In genomic region chr17:73324732-73325131, GRCm38 (mm10) we compare ENCODE assay signal across 14 mouse cellular contexts.
DNase-seq lines count a peak whose midpoint lies in the region; ATAC-seq and TF ChIP-seq lines count a peak whose summit lies in the region.
"Had no signal": no experiment of that assay in that cellular context is flagged by ENCODE, and none has a peak within 500 bp of the region (broad histone marks: within the 10 kb centered on the region; RNA-seq: fewer than 3 reads in every experiment).

No protein-coding gene starts in this region.

- no peak overlapping the region for H3K4me3 ChIP-seq in midbrain, embryonic 15.5 days
- H3K4me3 ChIP-seq in midbrain, embryonic 10.5 days = no peak overlapping the region
- no peak overlapping the region for H3K4me3 ChIP-seq in neural tube, embryonic 14.5 days (ENCODE audit: low read depth, low read length)
- H3K4me3 ChIP-seq in lung, adult 2 months (replicated peaks; ENCODE audit: extremely low read depth, low read depth, low read length) = no peak overlapping the region
- H3K4me3 ChIP-seq: erythroblast, embryonic 14.5 days; lung, embryonic 15.5 days had no signal

- no peak overlapping the region for H3K27ac ChIP-seq in midbrain, embryonic 15.5 days
- no peak overlapping the region for H3K27ac ChIP-seq in midbrain, embryonic 10.5 days (replicated peaks)
- H3K27ac ChIP-seq in neural tube, embryonic 14.5 days (ENCODE audit: low read depth, low read length) = peak overlapping the region; percentile 19; the same call in 1 of the 2 replicates
- H3K27ac ChIP-seq: lung, embryonic 15.5 days had no signal

- H3K36me3 ChIP-seq in midbrain, embryonic 15.5 days (replicated peaks) = no peaks in the 10 kb centered on the region
- no peaks in the 10 kb centered on the region for H3K36me3 ChIP-seq in midbrain, embryonic 10.5 days
- H3K36me3 ChIP-seq in neural tube, embryonic 14.5 days (ENCODE audit: control insufficient read depth, insufficient read depth, low read length) = no peaks in the 10 kb centered on the region
- H3K36me3 ChIP-seq: lung, embryonic 15.5 days had no signal

- peak; percentile 16 for DNase-seq in adrenal gland, postnatal 10 days
- no peak for DNase-seq in adrenal gland, adult 2 months
- no peak for DNase-seq in midbrain, embryonic 10.5 days (ENCODE audit: low spot score)
- DNase-seq in cerebellum, postnatal 25 days = peak; percentile 59 to 77
- no peak for DNase-seq in ovary, postnatal 36 days (ENCODE audit: low spot score)
- DNase-seq in lung, adult 2 months = no peak
- DNase-seq: gastrocnemius, postnatal 36 days; kidney, adult 8-10 months; thymus, postnatal 25 days had no signal

- H3K9ac ChIP-seq in midbrain, embryonic 15.5 days = no peak overlapping the region
- H3K9ac ChIP-seq in neural tube, embryonic 14.5 days (replicated peaks; ENCODE audit: low read depth, low read length) = no peak overlapping the region
- H3K9ac ChIP-seq: lung, embryonic 15.5 days had no signal

- no peaks in the 10 kb centered on the region for H3K27me3 ChIP-seq in midbrain, embryonic 15.5 days (replicated peaks)
- no peaks in the 10 kb centered on the region for H3K27me3 ChIP-seq in midbrain, embryonic 10.5 days (ENCODE audit: low read depth, poor library complexity, severe bottlenecking)
- H3K27me3 ChIP-seq in neural tube, embryonic 14.5 days (ENCODE audit: control insufficient read depth, insufficient read depth, low read length) = no peaks in the 10 kb centered on the region
- H3K27me3 ChIP-seq: CH12.LX; lung, embryonic 15.5 days had no signal

- H3K4me1 ChIP-seq in midbrain, embryonic 15.5 days = no peaks in the 10 kb centered on the region
- no peaks in the 10 kb centered on the region for H3K4me1 ChIP-seq in midbrain, embryonic 10.5 days
- H3K4me1 ChIP-seq in neural tube, embryonic 14.5 days (ENCODE audit: control insufficient read depth, insufficient read depth, low read length) = peaks cover 12% of the 10 kb centered on the region; the same call in 1 of the 2 replicates
- H3K4me1 ChIP-seq in lung, adult 2 months (ENCODE audit: control insufficient read depth, insufficient read depth, low read length) = no peaks in the 10 kb centered on the region
- H3K4me1 ChIP-seq: lung, embryonic 15.5 days had no signal

- TF ChIP-seq POLR2A in lung, adult 2 months (IDR thresholded peaks at IDR 0.05; ENCODE audit: borderline replicate concordance, extremely low read depth, low read depth, low read length) = no peak

- no peak for TF ChIP-seq CTCF in lung, adult 2 months (IDR thresholded peaks at IDR 0.05; ENCODE audit: insufficient read depth, low read length)

- H3K9me3 ChIP-seq in midbrain, embryonic 15.5 days = no peaks in the 10 kb centered on the region
- no peaks in the 10 kb centered on the region for H3K9me3 ChIP-seq in midbrain, embryonic 10.5 days (replicated peaks)
- H3K9me3 ChIP-seq in neural tube, embryonic 14.5 days (ENCODE audit: control insufficient read depth, low read length) = no peaks in the 10 kb centered on the region
- H3K9me3 ChIP-seq: lung, embryonic 15.5 days had no signal

- ATAC-seq in midbrain, embryonic 15.5 days (replicated peaks) = 0 out of 2 replicates have a peak, but pooled peaks have one; percentile 24
- peak; percentile 67; the same call in 1 of the 2 replicates for ATAC-seq in neural tube, embryonic 14.5 days (ENCODE audit: low read depth)

- WGBS in midbrain, embryonic 15.5 days = 59% methylated on average over 6 of the region's 6 CpGs
- WGBS in midbrain, embryonic 10.5 days = 58% methylated on average over 6 of the region's 6 CpGs
- 29% methylated on average over 6 of the region's 6 CpGs for WGBS in neural tube, embryonic 14.5 days
- 47% methylated on average over 6 of the region's 6 CpGs for WGBS in lung, adult 2 months

- no peak overlapping the region for H3K4me2 ChIP-seq in midbrain, embryonic 15.5 days
- H3K4me2 ChIP-seq in neural tube, embryonic 14.5 days (ENCODE audit: low read depth, low read length) = no peak overlapping the region
- H3K4me2 ChIP-seq: lung, embryonic 15.5 days had no signal

Comparison
In these comparisons a context has a peak if more than half of its experiments do, and no peak if none do; other contexts are left out.
1. DNase-seq: peak in adrenal gland, postnatal 10 days (single experiment) and cerebellum, postnatal 25 days (2 of 2); none in adrenal gland, adult 2 months (single experiment), midbrain, embryonic 10.5 days (single experiment), ovary, postnatal 36 days (single experiment) and lung, adult 2 months (single experiment).